Comparison of ENCODE assay signal across 52 mouse cellular contexts in genomic region chr7:105367930-105368329, GRCm38 (mm10). TPM values are rescaled to one million over a fixed set of nuclear protein-coding genes. Genes with fewer than 3 reads are reported as not detected.
"Had no signal": no experiment of that assay in that cellular context is flagged by ENCODE, and none has a peak within 500 bp of the region (broad histone marks: within the 10 kb centered on the region; RNA-seq: fewer than 3 reads in every experiment).

TSS of gene Olfr692 (plus strand) at chr7:105368230.

- H3K4me1 ChIP-seq: heart, embryonic 12.5 days; hindbrain, embryonic 10.5 days; hindbrain, embryonic 12.5 days; hindbrain, embryonic 13.5 days; hindbrain, embryonic 15.5 days; intestine, embryonic 15.5 days; kidney, embryonic 15.5 days had no signal

- H3K27me3 ChIP-seq: heart, embryonic 12.5 days; heart, embryonic 13.5 days; heart, embryonic 15.5 days; hindbrain, embryonic 12.5 days; hindbrain, embryonic 13.5 days; hindbrain, embryonic 15.5 days; intestine, embryonic 15.5 days; kidney, embryonic 15.5 days had no signal

- DNase-seq: heart, postnatal 10 days; heart, postnatal 14 days; heart, postnatal 36 days; heart, postnatal 4 days; kidney, adult 11 months; kidney, adult 18-20 months; kidney, adult 2 months; kidney, adult 8-10 months; kidney, adult 9 months; kidney, postnatal 10 days; kidney, postnatal 14 days; kidney, postnatal 25 days; kidney, postnatal 36 days; kidney, postnatal 4 days; layer of hippocampus, adult 9-11 months; layer of hippocampus, postnatal 36 days had no signal

- H3K36me3 ChIP-seq: heart, embryonic 15.5 days; intestine, embryonic 15.5 days; kidney, embryonic 15.5 days had no signal

- H3K27ac ChIP-seq: heart, embryonic 13.5 days; heart, embryonic 15.5 days; hindbrain, embryonic 10.5 days; hindbrain, embryonic 12.5 days; hindbrain, embryonic 13.5 days; hindbrain, embryonic 14.5 days; hindbrain, embryonic 15.5 days; hindbrain, postnatal 0 days; intestine, embryonic 15.5 days; kidney, embryonic 15.5 days; kidney, postnatal 0 days; layer of hippocampus, adult 2 months; left cerebral cortex, adult 2 months had no signal

- H3K4me3 ChIP-seq: heart, embryonic 12.5 days; heart, embryonic 13.5 days; heart, embryonic 15.5 days; hindbrain, embryonic 10.5 days; hindbrain, embryonic 12.5 days; hindbrain, embryonic 13.5 days; hindbrain, embryonic 15.5 days; intestine, embryonic 15.5 days; kidney, embryonic 15.5 days; layer of hippocampus, adult 2 months; left cerebral cortex, adult 2 months had no signal

- H3K9ac ChIP-seq: heart, embryonic 12.5 days; heart, embryonic 13.5 days; heart, embryonic 15.5 days; hindbrain, embryonic 12.5 days; hindbrain, embryonic 13.5 days; hindbrain, embryonic 14.5 days; hindbrain, embryonic 15.5 days; intestine, embryonic 15.5 days; kidney, embryonic 15.5 days had no signal

RNA-seq across cellular contexts. Expression of gene Olfr692, which starts in this region (rescaled TPM):
- total RNA-seq: heart, postnatal 10 days; heart, postnatal 14 days; heart, postnatal 25 days; heart, postnatal 36 days; heart, postnatal 4 days; hematopoietic stem cell, adult 5-6 weeks; hindbrain, postnatal 0 days; layer of hippocampus, adult 18-20 months; layer of hippocampus, adult 2 months; layer of hippocampus, adult 8-10 months; layer of hippocampus, postnatal 10 days; layer of hippocampus, postnatal 14 days; layer of hippocampus, postnatal 25 days; layer of hippocampus, postnatal 36 days; left cerebral cortex, adult 18-20 months; left cerebral cortex, adult 2 months; left cerebral cortex, adult 8-10 months had no signal
- polyA plus RNA-seq: heart, embryonic 11.5 days; heart, embryonic 12.5 days; heart, embryonic 13.5 days; heart, embryonic 14.5 days; heart, embryonic 15.5 days; heart, embryonic 16.5 days; heart, postnatal 0 days; hindbrain, embryonic 10.5 days; hindbrain, embryonic 11.5 days; hindbrain, embryonic 12.5 days; hindbrain, embryonic 13.5 days; hindbrain, embryonic 14.5 days; hindbrain, embryonic 15.5 days; hindbrain, embryonic 16.5 days; hindbrain, postnatal 0 days; inflammation-experienced regulatory T-cells, adult 6 months; intestine, embryonic 14.5 days; intestine, embryonic 15.5 days; intestine, embryonic 16.5 days; intestine, postnatal 0 days; kidney, adult 2 months; kidney, embryonic 14.5 days; kidney, embryonic 15.5 days; kidney, embryonic 16.5 days; kidney, postnatal 0 days; large intestine, adult 2 months had no signal
